Mouse (Mus musculus) midbrain, embryonic 14.5 days (tissue): ENCODE results near the gene Mark4. TPM values are rescaled to one million over a fixed set of nuclear protein-coding genes. Genes with fewer than 3 reads are reported as not detected.

Experiments
- ATAC-seq: fragments of 200-750 bp; cut with Nextera tagmentation; 2 replicates; pipeline ENCODE4 v1.8.0; 2017; ENCODE audit warnings: moderate number of reproducible peaks, moderate library complexity; ENCODE audit not compliant: low FRiP score, low TSS enrichment
- DNase-seq: peaks from one replicate; pipeline ENCODE4 v3.0.0-alpha.2; 2015
- H3K27ac ChIP-seq: fragments of 300-500 bp; sonication (generic); replicated peaks from 2 replicates; pipeline ENCODE4 v1.5.1; 2014; ENCODE audit warnings: mild to moderate bottlenecking, low read depth, low read length, moderate library complexity
- H3K27me3 ChIP-seq: fragments of 300-500 bp; sonication (generic); 2 replicates; pipeline ENCODE4 v1.6.1; 2014; ENCODE audit warnings: low read length, control low read depth, mixed read lengths; ENCODE audit not compliant: control insufficient read depth, insufficient read depth
- H3K36me3 ChIP-seq: fragments of 300-500 bp; sonication (generic); 2 replicates; pipeline ENCODE4 v1.6.1; 2014; ENCODE audit warnings: low read length, control low read depth; ENCODE audit not compliant: control insufficient read depth, insufficient read depth
- H3K4me1 ChIP-seq: fragments of 300-500 bp; sonication (generic); 2 replicates; pipeline ENCODE4 v1.6.1; 2014; ENCODE audit warnings: mild to moderate bottlenecking, antibody characterized with exemption, low read length, control low read depth; ENCODE audit not compliant: control insufficient read depth, insufficient read depth
- H3K4me2 ChIP-seq: fragments of 300-500 bp; sonication (generic); 2 replicates; pipeline ENCODE4 v1.6.1; 2014; ENCODE audit warnings: mild to moderate bottlenecking, low read length, moderate library complexity
- H3K4me3 ChIP-seq: fragments of 300-500 bp; sonication (generic); replicated peaks from 2 replicates; pipeline ENCODE4 v1.5.1; 2014; ENCODE audit warnings: low read depth, low read length
- H3K9ac ChIP-seq: fragments of 300-500 bp; sonication (generic); replicated peaks from 2 replicates; pipeline ENCODE4 v1.6.1; 2014; ENCODE audit warnings: mild to moderate bottlenecking, low read length, moderate library complexity
- H3K9me3 ChIP-seq: fragments of 300-500 bp; sonication (generic); 2 replicates; pipeline ENCODE4 v1.6.1; 2016; ENCODE audit warnings: low read length, control low read depth, mixed read lengths; ENCODE audit not compliant: control insufficient read depth
- WGBS: fragments of 180-500 bp; shearing (Covaris S2); extraction: QIAGEN DNeasy Blood & Tissue Kit; methylation state at CpG from one replicate; pipeline ENCODE4 v1.1.7; 2014; 5-methylcytosine and 5-hydroxymethylcytosine counted together
- polyA plus RNA-seq: library from polyadenylated mRNA; unstranded; fragments of >200 nt; fragmentation: Nextera tagmentation; extraction: Ambion mirVana; gene quantifications from 2 replicates; pipeline ENCODE4 v1.2.1, GENCODE M21; 2014

Gene Mark4
- polyA plus RNA-seq, 1 experiment from 2014 or later: 18.8 TPM

- no peak for DNase-seq
- peak overlapping the region; percentile 15; the same call in 1 of the 2 replicates for H3K4me2 ChIP-seq
- no peak for ATAC-seq
- H3K4me3 ChIP-seq: no peak overlapping the region
- H3K9me3 ChIP-seq: no peaks in the 10 kb centered on the region
- peak overlapping the region; percentile 34; the same call in 1 of the 2 replicates for H3K9ac ChIP-seq
- peaks cover 11% of the 10 kb centered on the region for H3K27me3 ChIP-seq
- WGBS: 7% methylated on average over 22 of the region's 22 CpGs
- no peaks in the 10 kb centered on the region for H3K4me1 ChIP-seq
- H3K27ac ChIP-seq: no peak overlapping the region
- no peaks in the 10 kb centered on the region for H3K36me3 ChIP-seq
Observed at GRCm38 (mm10) chr7:19464367-19465307, 6.0 kb upstream of the Mark4 start.

DNA sequence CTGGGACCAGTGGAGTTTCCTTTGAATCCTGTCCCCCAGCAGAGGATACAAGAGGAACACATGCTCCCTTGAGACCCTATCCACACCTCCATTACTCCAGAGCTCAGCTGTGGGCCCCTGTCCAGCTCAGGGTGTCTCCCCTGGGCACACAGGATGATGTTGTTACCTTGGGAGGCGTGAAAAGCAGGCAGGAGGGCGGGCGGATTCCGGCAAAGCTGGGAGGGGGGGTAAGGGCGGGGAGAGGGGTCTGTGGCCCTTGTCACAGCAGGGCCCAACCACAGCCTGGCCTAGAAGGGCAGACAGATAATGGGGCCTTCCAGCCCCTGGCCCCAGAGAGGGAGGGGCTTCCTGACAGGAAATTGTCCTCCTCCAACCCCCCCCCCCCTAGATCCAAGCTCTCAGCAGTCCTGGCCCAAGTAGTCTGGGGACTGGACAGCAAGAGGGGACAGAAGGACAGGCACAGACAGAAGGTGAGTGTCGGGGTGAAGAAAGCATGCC is 4.3 kb upstream of the Mark4 start, which contains the start of gene Exoc3l2:
Exoc3l2 (plus strand) TSS at position 448 of the 498 bp plus-strand sequence.
- ATAC-seq: no peak
- no peaks in the 10 kb centered on the region for H3K36me3 ChIP-seq
- no peak for DNase-seq
- no peak within 1 kb of the TSS for H3K9ac ChIP-seq
- H3K4me3 ChIP-seq: no peak within 1 kb of the TSS
- no peak within 1 kb of the TSS for H3K27ac ChIP-seq
- WGBS: 35% methylated on average over 6 of the region's 6 CpGs
- H3K4me2 ChIP-seq: no peak within 1 kb of the TSS
- peaks cover 4% of the 10 kb centered on the region; the same call in 1 of the 2 replicates for H3K27me3 ChIP-seq
- H3K9me3 ChIP-seq: no peaks in the 10 kb centered on the region
- no peaks in the 10 kb centered on the region for H3K4me1 ChIP-seq

GRCm38 (mm10) chr7:19462443-19462842 is 3.8 kb upstream of the Mark4 start:
- H3K36me3 ChIP-seq: no peaks in the 10 kb centered on the region

DNA sequence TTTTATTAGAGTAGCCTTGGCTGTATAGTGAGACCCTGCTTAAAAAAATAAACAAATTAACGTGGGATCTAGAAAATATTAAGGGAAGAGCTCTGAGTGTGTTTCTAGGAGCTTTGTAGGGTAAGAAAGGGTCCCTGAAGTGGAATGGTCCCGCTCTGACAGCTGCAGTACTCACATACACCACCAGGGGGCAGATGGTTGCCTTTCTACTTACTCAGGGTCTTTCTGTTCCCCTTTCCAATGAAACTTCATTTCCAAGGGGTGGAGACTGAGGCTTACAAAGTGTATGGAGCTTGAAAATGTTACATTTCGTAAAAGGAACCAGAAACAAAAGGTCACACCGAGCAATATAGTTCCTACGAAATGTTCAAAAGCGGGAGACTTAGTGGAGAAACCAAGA is 2.9 kb upstream of the Mark4 start:
- Histone ChIP-seq H3K36me3 (peaks cover 1% of the 10 kb centered on the region; the same call in 1 of the 2 replicates), H3K27me3 (no peaks in the 10 kb centered on the region; the same call in 1 of the 2 replicates), H3K27ac (no peak overlapping the region), H3K9ac (no peak overlapping the region), H3K4me3 (no peak overlapping the region), H3K4me2 (no peak overlapping the region), H3K4me1 (peaks cover 11% of the 10 kb centered on the region), H3K9me3 (no peaks in the 10 kb centered on the region)
- DNase-seq (peak; percentile 88), ATAC-seq (no peak)
- 7% methylated on average over 6 of the region's 6 CpGs for WGBS

More at GRCm38 (mm10) chr7:19462443-19462842, 3.8 kb upstream of the Mark4 start:
- ATAC-seq (no peak), DNase-seq (no peak)
- peaks cover 4% of the 10 kb centered on the region; the same call in 1 of the 2 replicates for H3K27me3 ChIP-seq
- H3K27ac ChIP-seq: no peak overlapping the region
- H3K9me3 ChIP-seq: no peaks in the 10 kb centered on the region
- peaks cover 3% of the 10 kb centered on the region; the same call in 1 of the 2 replicates for H3K4me1 ChIP-seq
- H3K4me2 ChIP-seq: no peak overlapping the region
- no peak overlapping the region for H3K4me3 ChIP-seq
- 65% methylated on average over 4 of the region's 4 CpGs for WGBS
- no peak overlapping the region for H3K9ac ChIP-seq

- Histone ChIP-seq H3K4me1 (peaks cover 11% of the 10 kb centered on the region), H3K27ac (no peak overlapping the region), H3K4me3 (no peak overlapping the region), H3K9ac (no peak overlapping the region), H3K9me3 (no peaks in the 10 kb centered on the region), H3K4me2 (no peak overlapping the region), H3K36me3 (peaks cover 9% of the 10 kb centered on the region; the same call in 1 of the 2 replicates), H3K27me3 (no peaks in the 10 kb centered on the region; the same call in 1 of the 2 replicates)
- 75% methylated on average over 1 of the region's 1 CpGs for WGBS
- DNase-seq (no peak), ATAC-seq (no peak)
Observed at GRCm38 (mm10) chr7:19460500-19460899, 1.9 kb upstream of the Mark4 start.

DNA sequence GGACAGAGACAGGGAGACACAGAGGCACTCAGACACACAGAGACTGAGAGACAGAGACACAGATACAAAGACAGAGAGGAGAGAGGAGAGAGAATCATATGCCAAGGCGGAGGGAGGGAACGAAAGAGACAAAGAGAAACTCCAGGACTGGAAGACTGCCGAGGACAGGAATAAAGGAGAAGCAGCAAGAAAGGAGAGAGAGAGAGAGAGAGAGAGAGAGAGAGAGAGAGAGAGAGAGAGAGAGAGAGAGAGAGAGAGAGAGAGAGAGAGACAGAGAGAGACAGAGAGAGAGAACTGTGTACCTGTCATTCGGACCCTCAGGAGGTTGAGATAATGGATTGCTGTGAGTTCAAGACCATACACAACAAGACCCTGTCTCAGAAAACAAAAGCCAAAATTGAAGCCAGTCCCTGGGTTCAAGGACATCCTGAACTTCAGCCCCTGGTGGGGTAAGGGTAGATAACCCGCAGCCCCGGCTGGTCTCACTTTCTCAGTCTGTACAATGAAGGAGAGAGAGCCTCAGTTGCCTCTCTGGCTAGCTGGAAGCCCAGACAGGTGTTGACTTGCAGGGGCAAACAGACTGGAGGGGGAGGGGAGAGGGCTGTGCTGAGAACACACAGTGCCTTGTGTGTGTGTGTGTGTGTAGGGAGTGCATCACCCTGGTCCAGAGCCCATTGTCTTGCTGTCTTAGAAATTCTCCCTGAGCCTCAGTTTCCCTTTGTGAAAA is 686 bp upstream of the Mark4 start:
- Histone ChIP-seq H3K4me1 (peaks cover 11% of the 10 kb centered on the region), H3K9ac (peak overlapping the region; percentile 90), H3K27me3 (no peaks in the 10 kb centered on the region), H3K36me3 (peaks cover 12% of the 10 kb centered on the region; the same call in 1 of the 2 replicates), H3K9me3 (no peaks in the 10 kb centered on the region), H3K4me2 (peak overlapping the region; percentile 95), H3K4me3 (peak overlapping the region; percentile 90), H3K27ac (peak overlapping the region; percentile 79)
- DNase-seq: peak; percentile 19
- peak; percentile 16; the same call in 1 of the 2 replicates for ATAC-seq
- 23% methylated on average over 6 of the region's 6 CpGs for WGBS

DNA sequence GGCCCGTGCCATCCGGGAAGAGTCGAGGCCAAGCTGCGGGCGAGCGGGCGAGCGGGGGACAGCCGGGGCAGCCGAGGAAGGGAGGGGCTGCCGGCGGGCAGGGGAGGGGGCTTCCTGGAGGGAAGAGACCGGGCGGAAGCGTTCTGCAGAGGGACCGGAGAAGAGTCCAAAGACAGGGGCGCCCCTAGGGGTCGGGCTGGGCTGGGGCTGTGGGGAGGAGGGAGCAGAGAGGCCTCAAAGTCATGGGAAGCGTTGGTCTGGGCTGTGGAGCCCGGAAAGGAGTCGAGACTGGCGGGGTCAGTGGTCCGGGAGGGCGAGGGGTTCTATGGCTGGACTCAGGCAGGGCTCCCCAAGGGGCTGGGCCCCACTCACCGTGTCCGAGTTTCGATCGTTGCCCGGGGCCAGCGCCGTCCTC is 542 bp downstream of the Mark4 start:
- peak; percentile 71 for ATAC-seq
- peak overlapping the region; percentile 90 for H3K9ac ChIP-seq

DNA sequence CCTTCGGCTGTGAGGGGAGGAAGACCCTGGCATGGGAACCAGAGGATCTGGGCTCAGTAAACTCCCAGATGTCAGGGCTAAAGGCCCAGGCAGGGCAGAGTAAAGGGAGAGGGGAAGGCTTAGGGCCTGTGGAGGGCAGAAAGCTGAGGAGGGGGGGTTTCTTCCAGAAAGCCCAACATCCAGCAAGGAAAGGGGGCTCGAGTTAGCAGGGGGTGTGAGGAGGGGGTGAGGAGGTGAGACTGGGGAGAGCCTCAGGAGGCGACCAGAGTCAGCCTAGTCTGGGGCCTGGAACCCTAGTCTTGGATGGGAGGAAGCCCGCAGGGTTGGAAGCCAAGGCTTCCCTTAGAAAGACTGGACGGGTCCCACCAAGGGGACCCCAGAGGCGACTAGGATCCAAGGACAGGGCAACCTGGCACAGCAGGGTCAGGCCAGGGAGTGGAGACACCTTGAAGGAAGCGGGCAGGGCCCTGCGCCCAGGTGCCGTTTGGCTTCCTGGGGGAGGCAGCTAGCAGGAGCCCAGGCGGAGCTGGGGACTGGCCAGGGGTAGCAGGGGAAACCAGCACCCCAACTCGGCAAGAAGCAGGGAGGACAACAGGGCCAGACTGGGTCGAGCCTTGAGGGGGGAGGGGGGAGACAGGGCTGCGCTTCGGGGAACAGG is 1.1 kb downstream of the Mark4 start:
- peak overlapping the region; percentile 90 for H3K4me3 ChIP-seq
- 9% methylated on average over 14 of the region's 14 CpGs for WGBS
- peaks cover 12% of the 10 kb centered on the region; the same call in 1 of the 2 replicates for H3K36me3 ChIP-seq
- H3K9me3 ChIP-seq: no peaks in the 10 kb centered on the region
- DNase-seq: no peak
- H3K4me2 ChIP-seq: peak overlapping the region; percentile 95
- H3K27ac ChIP-seq: peak overlapping the region; percentile 79
- H3K9ac ChIP-seq: peak overlapping the region; percentile 90
- peaks cover 11% of the 10 kb centered on the region for H3K4me1 ChIP-seq
- no peaks in the 10 kb centered on the region for H3K27me3 ChIP-seq
- ATAC-seq: peak; percentile 29; the same call in 1 of the 2 replicates

More for the DNA sequence above, 542 bp downstream of the Mark4 start:
- no peaks in the 10 kb centered on the region for H3K27me3 ChIP-seq
- peak; percentile 78 for DNase-seq
- WGBS: 0% methylated on average over 31 of the region's 31 CpGs
- H3K4me2 ChIP-seq: peak overlapping the region; percentile 95
- H3K27ac ChIP-seq: peak overlapping the region; percentile 79
- peak overlapping the region; percentile 90 for H3K4me3 ChIP-seq
- peaks cover 11% of the 10 kb centered on the region for H3K4me1 ChIP-seq
- peaks cover 12% of the 10 kb centered on the region; the same call in 1 of the 2 replicates for H3K36me3 ChIP-seq
- H3K9me3 ChIP-seq: no peaks in the 10 kb centered on the region
